Mouse (Mus musculus): ENCODE measurements around the gene Hist1h4a.
"Not testable (repeated sequence)": the region's sequence is repeated elsewhere in the genome, so short reads cannot be mapped to it uniquely, and the experiment has no call there.

Gene Hist1h4a

DNA sequence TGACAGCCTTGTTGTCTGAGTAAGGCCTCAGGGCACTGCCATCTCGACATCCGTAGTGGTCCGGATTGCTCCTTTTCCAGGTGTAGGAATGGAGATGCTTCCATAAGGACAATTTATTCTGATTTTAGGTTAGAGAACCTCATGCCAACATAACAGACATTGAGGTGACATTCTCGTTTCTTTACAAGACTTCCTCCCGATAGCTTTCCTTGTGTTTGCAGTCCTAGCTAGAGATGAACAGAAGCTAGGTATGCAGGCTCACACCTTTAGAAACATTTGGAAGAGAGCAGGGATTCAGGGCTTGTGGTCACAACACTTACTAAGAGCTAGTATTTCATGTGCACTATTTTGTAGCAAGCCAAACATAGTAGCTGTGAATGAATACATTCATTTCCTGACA, 17.8 kb downstream of the Hist1h4a start:
- DNase-seq (ENCODE audit: low read depth, low spot score): no peak

DNA sequence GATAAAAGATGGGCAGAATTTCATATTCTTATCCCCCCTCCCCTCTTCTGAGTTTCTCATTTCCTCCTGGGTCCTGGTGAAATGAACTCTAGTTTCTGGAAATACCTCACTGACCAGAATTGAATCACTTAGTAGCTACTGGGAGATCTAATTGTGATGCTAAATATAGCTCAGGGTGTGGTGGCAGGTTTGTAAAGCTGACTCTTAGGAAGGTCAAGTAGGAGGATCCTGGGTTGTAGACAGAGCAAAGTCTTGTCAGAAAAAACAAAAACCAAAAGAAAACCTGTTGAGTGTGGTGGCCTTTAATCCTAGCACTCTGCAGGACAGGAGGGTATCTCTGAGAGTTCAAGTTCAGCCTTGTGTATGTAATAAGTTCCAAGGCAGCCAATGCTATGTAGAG, 19.0 kb downstream of the Hist1h4a start:
- DNase-seq (ENCODE audit: low read depth, low spot score): no peak

DNA sequence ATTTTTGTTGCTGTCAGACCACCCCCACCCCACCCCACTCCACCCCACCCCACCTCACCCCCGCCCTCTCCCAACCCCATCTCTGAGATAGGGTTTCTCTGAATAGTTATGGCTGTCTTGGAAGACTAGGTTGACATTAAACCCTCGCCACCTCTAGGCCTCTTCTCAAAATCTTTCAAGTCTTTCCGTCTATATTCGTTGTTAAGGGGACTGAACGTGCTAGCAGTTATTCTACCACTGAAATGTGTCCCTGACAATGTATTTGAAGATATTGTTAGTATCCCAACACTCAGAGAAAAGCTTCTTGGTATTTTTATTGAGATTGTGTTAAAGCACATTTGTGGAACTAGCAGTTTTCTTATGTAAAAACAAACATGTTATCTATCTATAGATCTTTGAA, 20.1 kb downstream of the Hist1h4a start:
- no peak for DNase-seq (ENCODE audit: low read depth, low spot score)

DNA sequence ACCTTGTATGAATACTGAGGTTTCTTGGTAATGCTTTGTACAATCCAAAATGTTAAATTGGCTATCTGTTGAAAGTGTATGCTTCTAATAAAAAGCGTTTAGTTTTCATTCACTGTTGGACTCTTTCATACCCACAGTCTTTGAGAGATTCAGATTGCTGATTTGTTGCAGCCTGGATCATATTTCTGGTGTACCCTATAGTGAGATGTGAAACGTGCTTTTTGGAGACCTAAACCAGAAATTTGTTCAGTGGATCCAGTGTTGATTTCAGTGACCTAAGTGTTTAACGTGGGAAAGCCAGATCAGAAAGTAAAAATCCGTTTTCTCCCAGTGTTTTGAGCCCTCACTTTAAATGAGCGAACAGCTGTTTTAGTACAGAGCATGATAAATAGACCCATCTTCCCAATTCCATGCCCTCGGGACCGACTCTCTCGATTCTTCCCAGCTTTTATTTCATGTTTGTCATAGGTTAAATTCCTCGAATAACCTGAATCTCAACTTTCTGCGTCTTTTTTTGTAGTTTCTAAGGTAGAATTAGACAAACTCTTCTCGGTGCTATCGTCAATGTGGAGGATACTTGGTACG, 20.7 kb downstream of the Hist1h4a start:
- peak; percentile 40 for DNase-seq (ENCODE audit: low read depth, low spot score)

DNA sequence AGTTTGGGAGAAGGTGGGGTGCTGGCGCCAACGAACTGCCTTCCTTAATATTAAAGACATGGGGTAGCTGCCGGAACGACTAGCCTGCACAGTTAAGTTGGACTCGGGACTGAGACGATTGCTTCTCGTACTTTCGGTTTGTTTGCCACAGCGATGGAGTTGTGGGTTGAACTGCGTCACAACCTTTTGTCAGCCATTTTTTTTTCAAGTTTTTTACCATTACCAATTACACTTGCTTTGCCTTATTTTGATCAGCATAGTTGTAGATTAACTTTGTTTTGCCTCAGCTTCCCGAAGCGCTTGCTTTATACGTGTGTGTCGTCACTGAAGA, 21.1 kb downstream of the Hist1h4a start:
- DNase-seq (ENCODE audit: low read depth, low spot score): no peak

DNA sequence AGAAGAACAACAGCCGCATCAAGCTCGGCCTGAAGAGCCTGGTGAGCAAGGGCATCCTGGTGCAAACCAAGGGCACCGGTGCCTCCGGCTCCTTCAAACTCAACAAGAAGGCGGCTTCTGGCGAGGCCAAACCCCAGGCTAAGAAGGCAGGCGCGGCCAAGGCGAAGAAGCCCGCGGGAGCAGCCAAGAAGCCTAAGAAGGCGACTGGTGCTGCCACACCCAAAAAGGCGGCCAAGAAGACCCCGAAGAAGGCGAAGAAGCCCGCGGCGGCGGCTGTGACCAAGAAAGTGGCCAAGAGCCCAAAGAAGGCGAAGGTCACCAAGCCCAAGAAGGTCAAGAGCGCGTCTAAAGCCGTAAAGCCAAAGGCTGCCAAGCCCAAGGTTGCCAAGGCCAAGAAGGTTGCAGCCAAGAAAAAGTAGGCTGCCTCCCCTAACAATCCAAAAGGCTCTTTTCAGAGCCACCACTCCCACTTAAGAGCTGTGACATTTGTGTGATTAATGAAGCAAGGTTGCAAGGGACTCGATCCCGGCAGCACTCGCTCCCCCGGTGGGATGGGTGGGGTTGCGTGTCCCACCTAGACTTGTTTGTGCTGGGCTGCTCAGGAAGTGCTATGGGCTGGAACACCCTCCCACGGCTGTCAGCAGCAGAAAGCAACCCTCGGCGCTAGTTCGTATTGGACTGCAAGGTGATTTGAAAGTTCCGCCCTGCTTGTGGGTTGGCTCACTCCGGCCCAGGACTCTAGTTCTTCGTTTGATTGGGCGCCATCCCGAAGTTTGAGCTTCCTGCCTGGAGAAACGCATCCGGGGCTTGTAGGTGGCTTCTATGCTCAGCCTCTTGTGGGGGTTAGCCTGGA, 21.7 kb downstream of the Hist1h4a start:
- DNase-seq (ENCODE audit: low read depth, low spot score): peak; percentile 96

DNA sequence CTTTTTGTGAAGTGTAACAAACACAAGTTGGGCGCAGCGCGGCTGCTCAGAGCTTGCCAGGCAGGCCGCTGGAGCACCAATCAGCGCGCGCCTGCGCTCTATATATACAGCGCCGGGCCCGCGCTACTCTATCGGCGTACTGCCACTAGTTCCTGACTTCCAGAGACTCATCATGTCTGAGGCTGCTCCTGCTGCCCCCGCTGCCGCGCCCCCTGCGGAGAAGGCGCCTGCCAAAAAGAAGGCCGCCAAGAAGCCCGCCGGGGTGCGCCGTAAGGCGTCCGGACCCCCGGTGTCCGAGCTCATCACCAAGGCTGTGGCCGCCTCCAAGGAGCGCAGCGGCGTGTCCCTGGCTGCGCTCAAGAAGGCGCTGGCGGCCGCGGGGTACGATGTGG, 22.4 kb downstream of the Hist1h4a start, which contains the start of gene Hist1h1c:
TSS of gene Hist1h1c (plus strand) at position 132 of the 392 bp plus-strand sequence.
- DNase-seq (ENCODE audit: low read depth, low spot score): peak; percentile 95

DNA sequence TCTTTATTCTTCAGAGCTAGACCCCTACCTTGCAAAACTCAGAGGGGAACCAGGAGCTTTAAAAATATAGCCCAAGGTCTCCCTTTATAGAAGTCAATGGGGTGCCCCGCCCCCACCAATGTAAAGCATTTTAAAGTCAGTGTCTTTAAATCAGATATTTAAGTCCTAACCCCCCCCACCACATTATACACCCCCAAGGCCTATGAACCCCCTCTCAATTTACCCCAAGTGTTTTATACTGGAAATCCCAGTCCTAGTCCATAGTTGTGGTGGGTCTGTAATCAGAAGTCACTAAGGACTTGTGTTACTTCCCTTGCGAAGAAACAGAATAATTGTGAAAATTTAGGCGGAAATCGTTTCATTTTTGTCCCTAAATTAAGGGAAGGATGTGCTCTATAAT, 23.0 kb downstream of the Hist1h4a start:
- no peak for DNase-seq (ENCODE audit: low read depth, low spot score)

DNA sequence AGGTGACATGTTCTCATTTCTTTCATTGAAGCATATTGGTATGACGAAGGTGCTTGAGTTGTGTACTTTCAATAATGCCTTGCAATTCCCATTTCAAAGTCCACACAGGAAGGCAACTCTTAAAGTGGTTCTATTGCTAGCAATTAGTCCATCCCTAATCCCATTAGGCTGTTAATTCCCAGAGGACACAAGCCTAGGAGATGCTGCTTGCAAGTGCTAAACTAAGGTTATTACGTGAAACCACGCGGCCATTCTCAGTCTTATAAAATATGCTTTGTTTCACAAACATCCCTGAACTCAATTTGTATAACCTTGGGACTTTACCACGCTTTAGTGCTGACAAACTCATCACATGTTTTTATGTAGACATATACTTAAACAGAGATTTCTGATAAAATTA, 23.9 kb downstream of the Hist1h4a start:
- DNase-seq (ENCODE audit: low read depth, low spot score): no peak

DNA sequence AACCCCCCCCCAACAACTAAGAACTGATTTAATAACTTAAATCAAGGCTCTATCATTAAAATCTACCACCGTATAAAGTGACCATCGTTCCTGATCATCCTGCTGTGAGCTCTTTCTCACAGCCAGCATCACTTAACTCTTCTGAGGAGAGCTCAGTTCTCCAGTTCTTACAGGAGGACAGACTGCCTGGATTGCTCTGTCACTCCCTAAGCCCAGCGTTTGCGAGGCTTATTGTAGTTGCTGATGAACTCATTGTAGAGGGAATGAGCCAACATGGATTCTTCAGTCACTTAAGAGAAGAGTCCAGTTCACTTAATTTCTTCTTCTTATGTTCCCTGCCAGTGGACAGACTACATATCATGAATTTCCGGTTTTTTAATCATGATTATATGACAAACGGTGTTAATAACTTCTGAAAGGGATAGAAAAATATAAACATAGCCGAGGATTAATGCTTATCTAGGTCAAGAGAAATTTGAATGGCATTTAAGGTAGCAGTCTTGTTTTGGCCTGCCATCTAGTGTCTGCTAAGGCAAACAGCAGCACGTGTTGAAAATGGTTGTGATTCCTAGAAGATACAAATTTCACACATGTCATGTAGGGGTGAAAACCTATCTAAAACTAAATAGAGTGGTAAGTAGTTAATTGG, 28.8 kb downstream of the Hist1h4a start:
- no peak for DNase-seq (ENCODE audit: low read depth, low spot score)

DNA sequence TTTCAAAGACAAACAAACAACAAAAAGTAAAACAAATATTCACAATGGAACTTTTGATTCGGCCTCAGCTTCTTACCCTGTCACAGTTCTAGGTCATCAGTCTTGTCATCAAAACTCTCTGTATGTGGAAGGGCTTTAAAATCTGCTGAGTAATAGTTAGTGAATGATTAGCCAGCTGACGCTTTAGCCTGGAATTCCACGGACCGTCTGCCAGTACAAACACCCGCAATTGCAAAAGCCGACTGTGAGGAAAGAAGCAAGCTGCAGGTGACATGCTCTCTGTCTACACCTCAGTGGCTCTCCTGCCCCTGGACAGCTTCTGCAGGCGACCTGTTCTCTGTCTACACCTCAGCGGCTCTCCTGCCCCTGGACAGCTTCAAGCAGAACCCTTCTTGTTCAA, 30.6 kb downstream of the Hist1h4a start:
- DNase-seq (ENCODE audit: low read depth, low spot score): no peak

DNA sequence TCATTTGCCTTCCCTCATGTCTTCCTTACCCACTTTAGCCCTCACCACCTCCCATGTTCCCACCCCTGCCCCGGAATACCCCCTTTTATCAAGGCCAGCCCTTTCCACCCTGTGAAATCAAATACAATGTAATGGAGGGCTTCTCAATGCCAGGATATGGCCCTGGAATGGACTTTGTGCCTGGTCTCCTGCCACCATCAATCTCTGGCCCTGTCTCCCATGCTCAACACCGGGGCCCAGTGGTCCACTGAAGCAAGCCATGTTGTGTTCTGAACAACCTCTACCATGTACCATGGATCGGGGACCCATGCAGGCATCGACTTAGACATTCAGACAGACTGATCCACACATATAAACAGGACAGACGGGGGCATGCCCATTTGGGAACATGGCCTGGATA, 31.3 kb downstream of the Hist1h4a start:
- no peak for DNase-seq (ENCODE audit: low read depth, low spot score)

DNA sequence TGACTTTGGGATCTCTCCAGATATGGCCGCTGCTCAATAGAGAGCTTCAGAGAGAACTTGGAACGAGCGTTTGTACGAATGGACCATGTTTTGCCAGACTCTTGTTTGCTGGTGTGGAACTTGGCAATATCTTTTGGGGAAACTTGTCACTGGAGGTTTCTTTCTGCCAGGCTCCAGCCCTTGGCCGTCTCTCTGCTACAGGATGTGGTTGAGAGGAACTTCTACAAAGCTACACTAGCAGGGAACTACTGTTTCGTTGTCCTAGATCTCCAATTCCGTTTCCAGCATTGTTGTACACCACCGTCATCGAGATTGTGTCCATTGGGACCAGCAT, 31.9 kb downstream of the Hist1h4a start:
- no peak for DNase-seq (ENCODE audit: low read depth, low spot score)

DNA sequence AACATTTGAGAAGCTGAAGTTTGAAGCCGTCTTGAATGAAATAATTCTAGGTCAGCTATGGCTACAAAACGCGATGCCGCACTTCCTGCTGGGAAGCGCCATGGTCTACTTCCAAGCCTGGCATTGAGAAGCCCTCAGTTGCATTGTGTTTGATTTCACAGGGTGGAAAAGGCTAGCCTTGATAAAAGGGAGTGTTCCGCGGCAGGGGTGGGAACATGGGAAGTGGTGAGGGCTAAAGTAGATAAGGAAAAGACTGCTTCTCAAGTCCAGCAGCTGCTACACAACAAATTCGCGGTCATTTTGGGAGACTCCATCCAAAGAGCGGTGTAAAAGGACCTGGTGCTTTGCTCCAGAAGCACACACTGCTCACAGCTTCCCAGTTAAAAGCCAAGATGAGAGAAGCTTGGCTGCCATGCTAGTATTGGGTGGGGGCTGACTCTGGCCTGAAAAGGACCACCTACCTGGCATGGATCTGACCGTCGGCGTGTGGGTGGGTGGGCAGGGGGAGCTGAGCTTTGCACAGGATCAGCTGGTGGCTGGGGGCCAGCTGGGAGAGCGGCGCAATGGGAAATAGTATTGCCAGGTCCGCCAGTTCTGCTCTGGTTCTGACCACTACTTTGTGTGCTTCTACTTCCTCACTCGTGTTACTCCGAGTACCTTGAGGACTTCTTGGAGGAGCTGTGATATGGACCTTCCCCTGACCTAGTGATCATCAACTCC, 32.4 kb downstream of the Hist1h4a start:
- DNase-seq (ENCODE audit: low read depth, low spot score): no peak

DNA sequence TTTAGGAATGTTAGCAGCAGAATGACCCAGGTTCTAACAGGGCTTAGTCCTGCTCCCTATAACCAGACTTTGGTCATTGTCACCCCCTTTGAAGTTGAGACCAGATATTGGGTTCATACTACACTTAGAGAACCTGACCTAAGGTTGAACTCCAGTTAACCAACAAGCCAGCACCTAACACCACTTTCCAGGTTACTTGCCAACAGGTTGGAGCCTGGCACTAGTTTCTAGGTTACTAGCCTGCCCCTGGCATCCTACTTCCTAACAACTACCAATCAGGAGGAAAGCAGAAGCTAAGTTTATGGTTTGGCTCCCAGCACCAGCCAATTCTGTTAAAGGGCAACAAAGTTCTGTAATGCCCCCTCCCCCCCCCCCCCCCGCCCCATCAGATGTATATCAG, 35.8 kb downstream of the Hist1h4a start:
- no peak for DNase-seq (ENCODE audit: low read depth, low spot score)

DNA sequence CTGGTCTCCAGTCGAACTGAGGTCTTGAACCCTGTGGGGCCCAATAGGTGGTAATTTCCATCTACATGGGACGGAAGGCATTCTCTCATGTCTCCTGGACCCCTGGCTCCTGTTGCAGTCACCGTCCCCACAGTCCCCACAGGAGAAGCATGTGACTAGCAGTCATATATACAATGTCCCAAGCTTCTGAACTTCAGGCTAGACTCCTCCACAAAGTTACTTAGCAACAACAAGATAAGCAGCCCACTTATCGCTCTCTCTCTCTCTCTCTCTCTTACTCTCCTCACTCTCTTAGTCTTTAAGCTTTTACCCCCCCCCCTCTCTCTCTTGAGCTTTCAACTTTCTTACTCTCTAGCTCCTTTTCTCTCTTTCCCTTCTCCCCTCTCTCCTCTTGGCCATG, 36.8 kb downstream of the Hist1h4a start:
- DNase-seq (ENCODE audit: low read depth, low spot score): no peak

DNA sequence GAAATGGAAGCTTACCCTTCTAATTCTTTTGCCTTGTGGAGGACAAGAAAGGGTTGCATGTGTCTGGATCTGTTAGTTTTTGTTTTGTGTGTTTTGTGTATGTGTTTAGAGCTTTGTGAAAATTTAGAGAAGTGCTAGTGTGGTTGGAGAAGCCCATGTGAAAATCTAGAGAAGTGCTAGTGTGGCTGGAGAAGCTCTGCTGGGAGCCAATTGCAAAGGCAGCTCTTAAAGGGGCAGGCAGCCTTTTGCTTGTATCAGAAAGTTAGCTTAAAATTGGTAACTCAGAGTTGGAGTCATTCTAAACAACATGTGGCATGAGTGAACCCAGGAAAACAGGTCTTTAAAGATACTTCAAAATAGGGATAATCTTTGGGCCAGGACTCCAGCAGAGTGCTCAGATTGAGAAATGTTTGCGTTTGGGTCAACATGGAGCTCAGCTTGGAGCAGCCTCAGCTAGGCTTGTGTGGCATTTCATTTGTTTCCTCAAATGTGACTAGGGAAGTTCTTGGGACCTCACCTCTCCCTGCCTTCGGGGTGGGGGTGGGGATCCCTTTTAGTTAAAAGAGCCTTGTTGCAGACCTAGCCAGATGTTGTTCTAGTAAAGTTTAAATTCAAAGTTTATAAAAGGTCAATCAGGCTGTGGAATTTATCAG, 43.3 kb downstream of the Hist1h4a start:
- not testable (repeated sequence) for DNase-seq (ENCODE audit: low read depth, low spot score)

DNA sequence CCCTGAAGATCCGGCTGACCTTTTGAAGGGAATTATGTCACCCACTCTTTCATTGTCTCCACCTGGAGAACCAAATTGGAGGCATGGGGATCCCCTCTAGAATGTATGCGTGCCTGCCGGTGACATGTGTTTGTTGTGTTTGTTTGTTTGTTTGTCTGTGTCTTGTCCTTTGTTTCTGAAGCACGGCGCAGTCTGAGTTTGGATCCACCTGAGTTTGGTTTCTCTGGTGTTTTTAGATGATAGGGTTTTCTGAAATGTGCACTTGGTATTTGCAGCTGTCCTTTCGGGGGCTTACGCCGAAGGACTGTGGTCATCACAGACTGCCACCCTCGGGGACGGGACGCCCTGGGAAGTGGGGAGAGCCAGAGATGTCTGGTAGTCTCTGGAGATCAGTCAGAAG, 43.9 kb downstream of the Hist1h4a start:
- DNase-seq (ENCODE audit: low read depth, low spot score): no peak

DNA sequence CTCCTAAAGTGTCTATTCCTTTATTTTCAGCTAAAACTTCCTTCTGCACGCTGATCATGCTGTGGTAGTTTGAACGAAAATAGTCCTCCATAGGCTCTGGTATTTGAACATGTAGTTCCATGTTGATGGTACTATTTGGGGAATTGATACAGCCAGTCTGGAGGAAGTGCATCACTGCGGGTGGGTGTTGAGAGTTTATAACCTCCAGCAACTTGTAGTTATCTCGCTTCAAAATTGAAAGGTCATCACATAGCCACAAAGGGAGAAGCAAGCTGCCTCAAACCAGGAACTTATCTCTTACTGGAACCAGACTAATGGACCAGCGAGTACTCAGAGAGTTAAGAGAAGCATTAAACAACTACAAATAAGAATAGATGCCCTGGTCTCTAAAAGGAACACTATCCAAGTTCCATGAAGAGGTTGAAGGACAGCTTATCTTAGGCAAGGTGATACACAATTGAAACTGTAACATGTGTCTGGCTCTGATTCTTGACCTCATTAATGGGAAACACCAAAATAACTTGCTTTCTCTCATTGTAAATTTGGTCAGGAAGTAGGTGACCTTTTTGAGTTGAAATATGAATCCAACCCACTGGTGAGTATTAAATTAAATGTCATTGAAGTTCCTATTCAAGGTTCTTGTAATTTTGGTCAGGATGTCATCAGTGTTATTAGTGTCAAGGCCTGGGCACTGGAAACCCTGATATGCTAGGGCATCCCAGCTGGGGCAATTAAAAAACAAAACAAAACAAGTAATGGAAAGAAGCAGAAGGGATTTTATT, 44.6 kb downstream of the Hist1h4a start:
- no peak for DNase-seq (ENCODE audit: low read depth, low spot score)

Measured in forelimb bud, embryonic 11.5 days (tissue).